8 mouse cellular contexts compared by ENCODE assay signal in genomic region chr4:131254243-131254642, GRCm38 (mm10).
DNase-seq lines count a peak whose midpoint lies in the region; ATAC-seq and TF ChIP-seq lines count a peak whose summit lies in the region.
"Had no signal": no experiment of that assay in that cellular context is flagged by ENCODE, and none has a peak within 500 bp of the region (broad histone marks: within the 10 kb centered on the region; RNA-seq: fewer than 3 reads in every experiment).

No protein-coding gene starts in this region.

- TF ChIP-seq CTCF in heart, postnatal 0 days (IDR thresholded peaks at IDR 0.05; ENCODE audit: low read depth): 0 out of 2 replicates have a peak, but pooled peaks have one; percentile 3

- 25% methylated on average over 7 of the region's 7 CpGs for WGBS in heart, postnatal 0 days

- peak; percentile 2 for DNase-seq in adipocyte (ENCODE audit: low spot score)
- peak; percentile 90 for DNase-seq in adrenal gland, postnatal 14 days
- DNase-seq in heart, postnatal 0 days (ENCODE audit: low spot score): peak; percentile 59
- peak; percentile 77 to 82 for DNase-seq in kidney, postnatal 4 days
- DNase-seq in left cerebral cortex, postnatal 4 days: no peak
- DNase-seq in layer of hippocampus, adult 9-10 months (ENCODE audit: low spot score): no peak
- no peak for DNase-seq in thymus, postnatal 25 days
- DNase-seq: liver, embryonic 13.5 days had no signal

- no peak overlapping the region for H3K9ac ChIP-seq in heart, postnatal 0 days (replicated peaks; ENCODE audit: low read depth, low read length)
- H3K9ac ChIP-seq: liver, embryonic 13.5 days had no signal

- intact Hi-C loops in left cerebral cortex, postnatal 4 days (cut with DNase I): loop anchor here (5.0 to 10.0 kb wide), 3 partner anchors 149 to 583 kb away; partner anchors contain the start of gene Ptpru

- TF ChIP-seq EP300 in heart, postnatal 0 days (IDR thresholded peaks at IDR 0.05; ENCODE audit: low read depth): no peak

- H3K4me3 ChIP-seq in heart, postnatal 0 days (ENCODE audit: low read depth, low read length): no peak overlapping the region
- H3K4me3 ChIP-seq: liver, embryonic 13.5 days had no signal

- H3K27ac ChIP-seq in heart, postnatal 0 days (ENCODE audit: low read depth): peak overlapping the region; percentile 62
- H3K27ac ChIP-seq: liver, embryonic 13.5 days had no signal

- H3K36me3 ChIP-seq in heart, postnatal 0 days (replicated peaks; ENCODE audit: control insufficient read depth, insufficient read depth, low read length): no peaks in the 10 kb centered on the region
- H3K36me3 ChIP-seq: liver, embryonic 13.5 days had no signal

- ATAC-seq in heart, postnatal 0 days (ENCODE audit: insufficient read depth, low read depth): peak; percentile 62

- H3K4me1 ChIP-seq in heart, postnatal 0 days (ENCODE audit: control insufficient read depth, insufficient read depth): peaks cover 8% of the 10 kb centered on the region; the same call in 1 of the 2 replicates
- H3K4me1 ChIP-seq: liver, embryonic 13.5 days had no signal

- H3K9me3 ChIP-seq in heart, postnatal 0 days (replicated peaks; ENCODE audit: control insufficient read depth, low read length): no peaks in the 10 kb centered on the region
- H3K9me3 ChIP-seq: liver, embryonic 13.5 days had no signal

- no peak overlapping the region for H3K4me2 ChIP-seq in heart, postnatal 0 days (ENCODE audit: low read depth, low read length)
- H3K4me2 ChIP-seq: liver, embryonic 13.5 days had no signal

- H3K27me3 ChIP-seq in heart, postnatal 0 days (ENCODE audit: control insufficient read depth, insufficient read depth, low read length): peaks cover 8% of the 10 kb centered on the region; the same call in 1 of the 2 replicates

Comparison
In these comparisons a context has a peak if more than half of its experiments do, and no peak if none do; other contexts are left out.
1. DNase-seq: peak in adipocyte (single experiment), adrenal gland, postnatal 14 days (single experiment), heart, postnatal 0 days (single experiment) and kidney, postnatal 4 days (2 of 2); none in left cerebral cortex, postnatal 4 days (single experiment), layer of hippocampus, adult 9-10 months (single experiment) and thymus, postnatal 25 days (single experiment).